Mouse (Mus musculus) midbrain, embryonic 14.5 days (tissue): ENCODE results near the gene Mettl7b. TPM values are rescaled to one million over a fixed set of nuclear protein-coding genes. Genes with fewer than 3 reads are reported as not detected.
"Not testable (repeated sequence)": the region's sequence is repeated elsewhere in the genome, so short reads cannot be mapped to it uniquely, and the experiment has no call there.

Experiments
- ATAC-seq: fragments of 200-750 bp; cut with Nextera tagmentation; 2 replicates; pipeline ENCODE4 v1.8.0; 2017; ENCODE audit warnings: moderate number of reproducible peaks, moderate library complexity; ENCODE audit not compliant: low FRiP score, low TSS enrichment
- DNase-seq: peaks from one replicate; pipeline ENCODE4 v3.0.0-alpha.2; 2015
- H3K27ac ChIP-seq: fragments of 300-500 bp; sonication (generic); replicated peaks from 2 replicates; pipeline ENCODE4 v1.5.1; 2014; ENCODE audit warnings: mild to moderate bottlenecking, low read depth, low read length, moderate library complexity
- H3K27me3 ChIP-seq: fragments of 300-500 bp; sonication (generic); 2 replicates; pipeline ENCODE4 v1.6.1; 2014; ENCODE audit warnings: low read length, control low read depth, mixed read lengths; ENCODE audit not compliant: control insufficient read depth, insufficient read depth
- H3K36me3 ChIP-seq: fragments of 300-500 bp; sonication (generic); 2 replicates; pipeline ENCODE4 v1.6.1; 2014; ENCODE audit warnings: low read length, control low read depth; ENCODE audit not compliant: control insufficient read depth, insufficient read depth
- H3K4me1 ChIP-seq: fragments of 300-500 bp; sonication (generic); 2 replicates; pipeline ENCODE4 v1.6.1; 2014; ENCODE audit warnings: mild to moderate bottlenecking, antibody characterized with exemption, low read length, control low read depth; ENCODE audit not compliant: control insufficient read depth, insufficient read depth
- H3K4me2 ChIP-seq: fragments of 300-500 bp; sonication (generic); 2 replicates; pipeline ENCODE4 v1.6.1; 2014; ENCODE audit warnings: mild to moderate bottlenecking, low read length, moderate library complexity
- H3K4me3 ChIP-seq: fragments of 300-500 bp; sonication (generic); replicated peaks from 2 replicates; pipeline ENCODE4 v1.5.1; 2014; ENCODE audit warnings: low read depth, low read length
- H3K9ac ChIP-seq: fragments of 300-500 bp; sonication (generic); replicated peaks from 2 replicates; pipeline ENCODE4 v1.6.1; 2014; ENCODE audit warnings: mild to moderate bottlenecking, low read length, moderate library complexity
- H3K9me3 ChIP-seq: fragments of 300-500 bp; sonication (generic); 2 replicates; pipeline ENCODE4 v1.6.1; 2016; ENCODE audit warnings: low read length, control low read depth, mixed read lengths; ENCODE audit not compliant: control insufficient read depth
- WGBS: fragments of 180-500 bp; shearing (Covaris S2); extraction: QIAGEN DNeasy Blood & Tissue Kit; methylation state at CpG from one replicate; pipeline ENCODE4 v1.1.7; 2014; 5-methylcytosine and 5-hydroxymethylcytosine counted together
- polyA plus RNA-seq: library from polyadenylated mRNA; unstranded; fragments of >200 nt; fragmentation: Nextera tagmentation; extraction: Ambion mirVana; gene quantifications from 2 replicates; pipeline ENCODE4 v1.2.1, GENCODE M21; 2014

The Mettl7b gene
- polyA plus RNA-seq: not detected in 2 replicates

DNA sequence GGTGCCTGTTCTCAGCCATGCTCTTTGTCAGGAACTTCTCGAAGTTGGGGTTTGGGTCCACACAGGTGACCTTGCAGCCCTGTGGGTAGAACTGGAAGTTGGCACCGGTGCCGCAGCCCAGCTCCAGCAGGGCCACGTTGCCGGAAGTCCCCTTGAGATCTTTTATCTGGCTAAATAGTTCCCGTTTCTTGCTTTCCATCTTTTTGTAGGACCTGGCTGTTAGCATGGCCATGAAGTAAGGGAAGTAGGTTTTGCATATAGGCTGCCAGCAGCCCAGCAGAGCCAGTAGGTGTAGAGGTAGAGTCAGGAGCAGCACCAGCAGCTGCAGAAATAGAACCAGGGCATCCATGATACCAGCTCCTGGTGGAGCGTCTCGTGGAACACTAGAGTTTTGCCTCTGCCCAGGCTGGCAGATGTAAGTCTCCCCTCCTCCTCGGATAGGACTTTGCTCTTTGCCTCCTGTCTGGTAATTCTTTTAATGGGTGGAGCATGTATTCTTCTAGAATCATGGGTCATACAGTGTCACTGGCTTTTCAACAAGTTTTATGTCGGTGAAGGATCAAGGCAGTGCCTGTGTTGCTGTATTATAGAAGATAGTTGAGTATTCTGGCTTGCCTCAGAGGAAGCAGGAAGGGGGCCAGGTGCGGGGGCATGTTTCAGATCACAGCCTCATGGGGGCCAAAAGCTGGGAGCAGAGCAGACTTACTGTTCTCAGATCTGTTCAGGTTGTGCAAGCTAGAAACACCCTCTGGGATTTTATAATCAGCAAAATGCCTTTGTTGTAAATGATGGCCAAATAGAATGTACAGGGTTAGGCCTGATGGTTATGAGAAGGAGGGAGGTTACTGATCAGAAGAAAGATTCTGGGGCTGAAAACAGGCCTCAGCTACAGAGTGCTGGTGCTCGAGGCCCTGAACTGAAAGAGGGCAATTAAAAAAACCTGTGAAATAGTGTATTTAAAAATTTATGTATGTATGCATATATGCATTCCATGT lies at the start of gene Mettl7b:
Mettl7b (minus strand) TSS at position 399 of the 995 bp plus-strand sequence.
- Histone ChIP-seq H3K36me3 (no peaks in the 10 kb centered on the region), H3K9me3 (no peaks in the 10 kb centered on the region), H3K27ac (no peak within 1 kb of the TSS), H3K4me1 (no peaks in the 10 kb centered on the region), H3K9ac (no peak within 1 kb of the TSS), H3K4me2 (no peak within 1 kb of the TSS), H3K27me3 (no peaks in the 10 kb centered on the region), H3K4me3 (no peak within 1 kb of the TSS)
- DNase-seq (no peak), ATAC-seq (no peak)
- WGBS: 88% methylated on average over 12 of the region's 12 CpGs

DNA sequence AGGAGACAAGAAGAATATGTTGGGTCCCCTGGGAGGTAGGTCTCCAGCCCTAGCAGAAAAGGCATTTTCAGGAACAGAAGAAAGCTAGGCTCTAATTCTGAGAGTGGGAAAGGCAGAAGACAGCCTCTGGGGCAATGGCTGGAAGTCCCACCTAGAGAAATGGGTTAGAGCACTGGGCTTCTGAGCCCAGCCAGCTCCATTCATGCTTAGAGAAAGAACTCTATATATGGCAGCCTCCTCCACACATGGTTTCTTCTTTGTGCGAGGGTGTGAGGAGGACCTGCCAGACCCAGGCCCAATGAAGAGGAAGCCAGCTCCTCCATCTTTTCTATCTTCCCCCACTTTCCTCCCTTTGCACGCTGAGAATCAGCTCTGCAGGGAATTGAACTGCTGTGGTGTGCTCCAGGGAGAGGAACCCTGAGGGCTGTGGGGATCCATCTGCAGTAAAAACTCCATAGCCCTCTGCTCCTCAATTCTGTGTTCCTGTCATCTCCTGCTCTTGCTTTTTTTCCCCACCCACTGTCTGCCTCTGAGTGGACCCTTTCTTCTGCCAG lies 49.6 kb upstream of the Mettl7b start, which contains the start of gene Olfr763:
Olfr763 (plus strand) TSS at position 504 of the 554 bp plus-strand sequence.
- WGBS: 82% methylated on average over 2 of the region's 2 CpGs
- Histone ChIP-seq H3K27me3 (no peaks in the 10 kb centered on the region), H3K9me3 (no peaks in the 10 kb centered on the region), H3K36me3 (no peaks in the 10 kb centered on the region), H3K27ac (no peak within 1 kb of the TSS), H3K4me2 (no peak within 1 kb of the TSS), H3K4me1 (no peaks in the 10 kb centered on the region), H3K9ac (no peak within 1 kb of the TSS), H3K4me3 (no peak within 1 kb of the TSS)
- DNase-seq (no peak), ATAC-seq (no peak)

DNA sequence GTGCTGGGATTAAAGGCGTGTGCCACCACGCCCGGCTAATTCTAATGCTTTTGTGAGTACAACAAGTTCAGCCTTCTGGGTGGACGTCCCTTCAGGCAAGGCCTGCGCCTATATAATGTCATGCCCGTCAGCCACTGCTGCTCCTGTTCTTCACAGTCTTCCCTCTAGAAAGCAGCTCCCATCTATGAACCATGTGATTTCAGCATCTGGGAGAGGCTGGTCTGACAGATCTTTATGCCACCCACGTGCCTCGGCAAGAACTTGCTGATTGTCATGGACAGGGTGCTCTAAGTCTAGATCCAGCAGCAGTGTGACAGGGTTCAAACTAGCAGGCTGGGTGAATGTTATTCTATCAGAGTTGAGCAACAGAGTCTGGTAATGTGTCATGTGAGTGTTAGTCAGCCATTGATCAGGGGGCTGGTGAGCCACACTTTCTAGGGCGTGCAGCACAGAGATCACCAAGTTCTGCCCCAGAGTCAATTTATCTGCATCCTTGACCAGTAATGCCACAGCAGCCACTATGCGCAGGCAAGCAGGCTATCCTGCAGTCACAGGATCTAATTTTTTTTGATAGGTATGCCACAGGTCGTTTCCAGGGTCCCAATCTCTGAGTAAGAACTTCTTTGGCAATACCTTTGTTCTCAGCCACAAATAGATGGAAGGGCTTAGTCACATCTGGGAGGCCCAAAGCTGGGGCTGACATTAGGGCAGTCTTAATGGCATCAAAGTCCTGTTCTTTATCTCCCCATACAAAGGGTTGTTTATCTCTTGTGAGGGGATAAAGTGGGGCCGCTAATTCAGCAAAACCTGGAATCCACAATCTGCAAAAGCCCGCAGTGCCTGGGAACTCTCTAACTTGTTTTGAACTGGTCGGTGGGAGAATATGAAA lies 43.5 kb upstream of the Mettl7b start:
- DNase-seq: no peak
- no peak for ATAC-seq
- 72% methylated on average over 14 of the region's 14 CpGs for WGBS
- H3K4me1 ChIP-seq: no peaks in the 10 kb centered on the region
- H3K27ac ChIP-seq: no peak overlapping the region
- H3K4me2 ChIP-seq: no peak overlapping the region
- H3K9ac ChIP-seq: no peak overlapping the region
- no peaks in the 10 kb centered on the region for H3K36me3 ChIP-seq
- no peaks in the 10 kb centered on the region for H3K27me3 ChIP-seq
- no peak overlapping the region for H3K4me3 ChIP-seq
- no peaks in the 10 kb centered on the region for H3K9me3 ChIP-seq

DNA sequence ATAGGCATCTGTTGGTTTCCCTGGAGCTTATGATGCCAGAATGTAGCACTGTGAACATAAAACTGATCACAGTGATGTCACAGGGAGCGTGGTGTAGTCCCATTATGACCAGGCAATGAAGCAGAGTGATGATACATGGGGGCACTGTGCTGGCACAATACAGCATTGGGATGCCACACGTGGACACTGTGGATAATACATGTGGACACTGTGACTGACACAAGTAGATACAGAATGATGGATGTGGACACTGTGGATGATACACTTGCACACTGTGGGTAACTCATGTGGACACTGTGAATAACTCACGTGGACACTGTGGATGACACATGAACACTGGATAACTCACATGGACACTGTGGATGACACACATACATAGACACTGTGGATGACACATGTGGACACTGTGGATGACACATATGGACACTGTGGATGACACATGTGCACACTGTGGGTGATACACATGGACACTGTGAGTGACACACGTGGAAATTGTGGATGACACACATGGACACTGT lies 35.8 kb upstream of the Mettl7b start:
- no peaks in the 10 kb centered on the region for H3K4me1 ChIP-seq
- peak; percentile 40; the same call in 1 of the 2 replicates for ATAC-seq
- no peak for DNase-seq
- no peak overlapping the region for H3K4me2 ChIP-seq
- no peak overlapping the region for H3K9ac ChIP-seq
- WGBS: 79% methylated on average over 4 of the region's 4 CpGs
- no peaks in the 10 kb centered on the region for H3K9me3 ChIP-seq
- no peaks in the 10 kb centered on the region for H3K27me3 ChIP-seq
- H3K36me3 ChIP-seq: no peaks in the 10 kb centered on the region
- no peak overlapping the region for H3K4me3 ChIP-seq
- no peak overlapping the region for H3K27ac ChIP-seq

DNA sequence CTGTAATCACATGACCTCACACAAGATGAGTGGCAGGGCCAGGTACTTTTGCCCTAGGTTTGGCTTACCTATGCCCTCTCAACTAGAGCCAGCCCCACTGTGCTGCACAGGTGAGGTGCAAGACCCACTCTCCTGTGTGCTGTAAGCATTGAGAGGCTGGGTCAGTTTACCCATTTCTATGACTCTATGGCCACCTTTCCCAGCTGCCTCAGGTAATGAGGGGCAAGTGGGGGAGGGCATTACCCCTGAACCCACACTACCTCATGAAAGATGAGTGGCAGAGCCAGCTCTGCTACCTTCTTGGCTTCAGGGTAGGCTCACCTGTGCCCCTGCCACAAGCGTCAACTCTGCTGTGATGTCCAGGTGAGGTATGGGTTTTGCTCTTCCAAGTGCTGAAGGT lies 35.0 kb upstream of the Mettl7b start:
- no peaks in the 10 kb centered on the region for H3K27me3 ChIP-seq
- DNase-seq: no peak
- no peaks in the 10 kb centered on the region for H3K36me3 ChIP-seq
- H3K4me2 ChIP-seq: no peak overlapping the region
- H3K27ac ChIP-seq: no peak overlapping the region
- no peak; the same call in 1 of the 2 replicates for ATAC-seq
- no peak overlapping the region for H3K4me3 ChIP-seq
- no peaks in the 10 kb centered on the region for H3K9me3 ChIP-seq
- H3K9ac ChIP-seq: no peak overlapping the region
- no peaks in the 10 kb centered on the region for H3K4me1 ChIP-seq
- 93% methylated on average over 1 of the region's 1 CpGs for WGBS

DNA sequence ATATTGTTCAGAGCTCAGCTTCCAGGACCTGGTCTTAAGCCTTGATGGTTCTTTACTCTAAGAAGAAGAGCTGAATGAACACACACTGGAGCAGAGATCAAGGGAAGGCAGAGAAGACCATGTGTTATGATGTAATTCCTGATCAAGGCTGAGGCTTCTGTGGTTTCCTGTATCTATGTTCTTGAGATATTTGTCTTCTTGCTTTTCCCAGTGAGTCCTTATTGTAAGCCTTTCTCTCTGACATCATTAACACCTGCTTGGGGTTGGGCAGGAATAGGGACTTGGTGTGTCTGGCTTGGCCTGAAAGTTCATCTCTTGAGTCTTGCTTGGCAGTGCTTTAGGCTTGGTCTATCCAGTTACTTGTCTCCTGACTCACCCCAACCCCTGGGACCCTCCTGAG lies 30.2 kb upstream of the Mettl7b start:
- no peak overlapping the region for H3K27ac ChIP-seq
- H3K4me1 ChIP-seq: no peaks in the 10 kb centered on the region
- H3K27me3 ChIP-seq: no peaks in the 10 kb centered on the region
- ATAC-seq (no peak), DNase-seq (no peak)
- H3K9me3 ChIP-seq: no peaks in the 10 kb centered on the region
- H3K9ac ChIP-seq: no peak overlapping the region
- no peak overlapping the region for H3K4me3 ChIP-seq
- no peaks in the 10 kb centered on the region for H3K36me3 ChIP-seq
- no peak overlapping the region for H3K4me2 ChIP-seq

DNA sequence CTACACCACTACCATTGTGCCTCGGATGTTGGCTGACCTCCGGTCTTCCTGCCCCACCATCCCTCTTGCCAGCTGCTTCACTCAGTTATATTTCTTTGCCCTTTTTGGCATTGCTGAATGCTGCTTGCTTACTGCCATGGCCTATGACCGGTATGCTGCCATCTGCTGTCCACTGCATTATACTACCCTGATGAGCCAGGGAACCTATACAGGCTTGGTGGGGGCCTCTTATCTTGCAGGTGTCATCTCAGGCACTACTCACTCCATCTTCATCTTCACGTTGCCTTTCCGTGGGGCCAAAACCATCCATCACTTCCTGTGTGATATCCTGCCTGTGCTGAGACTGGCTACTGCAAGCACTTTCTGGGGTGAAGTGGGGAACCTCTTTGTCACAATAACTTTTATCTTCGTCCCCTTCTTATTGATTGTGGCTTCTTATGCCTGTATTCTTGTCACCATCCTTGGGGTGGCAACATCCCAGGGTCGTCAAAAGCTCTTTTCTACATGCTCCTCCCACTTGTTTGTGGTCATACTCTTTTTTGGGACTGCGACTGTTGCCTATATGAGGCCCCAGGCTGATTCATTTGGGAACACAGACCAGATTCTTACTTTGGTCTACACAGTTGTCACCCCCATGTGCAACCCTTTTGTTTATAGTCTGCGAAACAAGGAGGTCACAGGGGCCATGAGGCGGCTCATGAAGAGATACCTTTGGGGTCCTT lies 29.5 kb upstream of the Mettl7b start:
- 80% methylated on average over 5 of the region's 10 CpGs for WGBS
- not testable (repeated sequence) for H3K9me3 ChIP-seq, H3K4me1 ChIP-seq, ATAC-seq, H3K27ac ChIP-seq, DNase-seq, H3K36me3 ChIP-seq, H3K27me3 ChIP-seq, H3K9ac ChIP-seq, H3K4me3 ChIP-seq, H3K4me2 ChIP-seq

DNA sequence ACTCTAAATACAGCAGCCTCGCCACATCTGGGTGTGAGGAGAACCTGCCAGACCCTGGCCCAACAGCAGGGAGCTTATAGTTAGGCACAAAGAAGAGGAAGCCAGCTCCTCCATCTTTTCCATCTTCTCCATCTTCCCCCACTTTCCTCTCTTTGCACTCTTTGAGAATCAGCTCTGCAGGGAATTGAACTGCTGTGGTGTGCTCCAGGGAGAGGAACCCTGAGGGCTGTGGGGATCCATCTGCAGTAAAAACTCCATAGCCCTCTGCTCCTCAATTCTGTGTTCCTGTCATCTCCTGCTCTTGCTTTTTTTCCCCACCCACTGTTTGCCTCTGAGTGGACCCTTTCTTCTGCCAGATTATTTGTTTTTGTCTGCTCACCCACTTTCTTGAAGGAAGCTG lies 28.3 kb upstream of the Mettl7b start, which contains the start of gene Olfr9:
Olfr9 (plus strand) TSS at position 301 of the 400 bp plus-strand sequence.
- not testable (repeated sequence) for H3K36me3 ChIP-seq, DNase-seq, H3K9me3 ChIP-seq, H3K27me3 ChIP-seq, H3K9ac ChIP-seq, H3K4me1 ChIP-seq, H3K4me3 ChIP-seq, H3K27ac ChIP-seq, ATAC-seq, H3K4me2 ChIP-seq
- WGBS: 60% methylated on average over 1 of the region's 1 CpGs
